Mouse (Mus musculus): ENCODE results near the gene Cacna2d1. TPM values are rescaled to one million over a fixed set of nuclear protein-coding genes. Genes with fewer than 3 reads are reported as not detected.

The Cacna2d1 gene
- polyA plus RNA-seq, 1 experiment from 2014 or later = 41.3 TPM

GRCm38 (mm10) chr5:16191165-16191564 is 256.7 kb downstream of the Cacna2d1 start:
- WGBS = 91% methylated on average over 3 of the region's 3 CpGs
- H3K36me3 ChIP-seq = no peaks in the 10 kb centered on the region
- no peak overlapping the region for H3K27ac ChIP-seq
- no peaks in the 10 kb centered on the region for H3K4me1 ChIP-seq
- H3K9me3 ChIP-seq (replicated peaks) = no peaks in the 10 kb centered on the region
- no peak overlapping the region for H3K9ac ChIP-seq
- H3K4me3 ChIP-seq = no peak overlapping the region
- H3K27me3 ChIP-seq = no peaks in the 10 kb centered on the region
- no peak for ATAC-seq (ENCODE audit: low FRiP score)
- no peak overlapping the region for H3K4me2 ChIP-seq (replicated peaks)

DNA sequence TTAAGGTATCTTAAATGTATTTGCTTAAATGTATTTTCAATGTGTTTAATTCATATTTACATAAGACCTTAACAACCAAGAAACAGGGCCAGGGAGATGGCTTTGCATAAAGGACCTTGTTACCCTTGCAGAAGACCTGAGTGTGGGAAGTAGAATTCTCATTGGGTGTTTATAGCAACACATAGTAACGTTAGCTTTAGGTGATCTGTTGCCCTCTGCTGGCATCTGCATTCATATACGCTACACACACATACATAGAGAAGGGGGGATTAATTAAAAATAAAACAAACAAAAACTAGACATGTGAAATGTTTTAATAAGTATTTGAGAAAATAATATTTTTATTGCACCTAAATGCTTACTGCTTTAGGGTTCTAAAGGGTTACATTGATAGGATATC is 265.3 kb downstream of the Cacna2d1 start:
- no peak overlapping the region for H3K9ac ChIP-seq
- no peaks in the 10 kb centered on the region for H3K27me3 ChIP-seq
- ATAC-seq (ENCODE audit: low FRiP score) = peak; percentile 63; the same call in 1 of the 2 replicates
- 49% methylated on average over 2 of the region's 2 CpGs for WGBS
- H3K4me2 ChIP-seq (replicated peaks) = no peak overlapping the region
- H3K4me1 ChIP-seq = no peaks in the 10 kb centered on the region
- no peaks in the 10 kb centered on the region for H3K36me3 ChIP-seq
- H3K9me3 ChIP-seq (replicated peaks) = no peaks in the 10 kb centered on the region
- H3K27ac ChIP-seq = no peak overlapping the region
- no peak overlapping the region for H3K4me3 ChIP-seq

DNA sequence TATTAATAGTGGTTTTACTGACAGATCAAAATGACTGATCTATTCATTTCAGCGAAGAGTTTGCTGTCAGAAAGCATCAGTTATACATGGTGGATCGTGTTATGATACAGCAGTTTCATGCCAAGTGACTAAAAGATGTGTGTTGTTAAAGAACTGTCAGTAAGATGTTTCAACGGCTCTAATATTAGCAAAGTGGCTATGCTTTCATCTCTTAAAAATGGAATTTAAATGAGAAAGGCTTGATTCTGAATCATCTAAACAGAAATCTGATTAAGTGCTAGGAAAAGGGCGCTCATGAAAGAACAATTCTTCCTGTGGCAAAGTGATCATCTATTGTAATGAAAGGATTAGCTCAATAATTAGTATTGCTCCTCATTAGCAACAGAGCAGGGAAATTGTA is 287.5 kb downstream of the Cacna2d1 start:
- no peaks in the 10 kb centered on the region for H3K9me3 ChIP-seq (replicated peaks)
- H3K36me3 ChIP-seq = no peaks in the 10 kb centered on the region
- 69% methylated on average over 4 of the region's 4 CpGs for WGBS
- no peak overlapping the region for H3K4me2 ChIP-seq (replicated peaks)
- H3K27ac ChIP-seq = no peak overlapping the region
- no peak overlapping the region for H3K4me3 ChIP-seq
- no peaks in the 10 kb centered on the region for H3K4me1 ChIP-seq
- H3K9ac ChIP-seq = no peak overlapping the region
- ATAC-seq (ENCODE audit: low FRiP score) = no peak
- no peaks in the 10 kb centered on the region for H3K27me3 ChIP-seq

- Histone ChIP-seq H3K4me3 (no peak overlapping the region), H3K27ac (no peak overlapping the region; the same call in 1 of the 2 replicates)
- WGBS = 45% methylated on average over 2 of the region's 2 CpGs
Observed at GRCm38 (mm10) chr5:16225359-16225758, 290.9 kb downstream of the Cacna2d1 start.

DNA sequence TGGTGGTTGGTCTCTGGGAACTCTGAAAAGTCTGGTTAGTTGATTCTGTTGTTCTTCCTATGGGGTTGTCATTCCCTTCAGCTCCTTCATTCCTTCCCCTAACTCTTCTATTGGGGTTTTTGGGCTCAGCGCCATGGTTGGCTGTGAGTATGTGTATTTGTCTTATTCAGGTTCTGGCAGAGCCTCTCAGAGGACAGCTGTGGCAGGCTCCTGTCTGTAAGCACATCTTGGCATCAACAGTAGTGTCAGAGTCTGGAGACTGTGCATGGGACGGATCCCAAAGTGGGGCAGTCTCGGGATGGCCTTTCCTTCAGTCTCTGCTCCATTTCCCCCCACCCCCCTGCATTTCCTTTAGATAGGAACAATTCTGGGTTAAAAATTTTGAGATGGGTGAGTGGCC is 294.9 kb downstream of the Cacna2d1 start:
- Histone ChIP-seq H3K4me2 (replicated peaks) (no peak overlapping the region), H3K4me1 (no peaks in the 10 kb centered on the region), H3K9me3 (replicated peaks) (no peaks in the 10 kb centered on the region), H3K27me3 (no peaks in the 10 kb centered on the region), H3K36me3 (no peaks in the 10 kb centered on the region), H3K27ac (no peak overlapping the region), H3K4me3 (no peak overlapping the region), H3K9ac (no peak overlapping the region)
- 88% methylated on average over 3 of the region's 3 CpGs for WGBS
- no peak for ATAC-seq (ENCODE audit: low FRiP score)

More at GRCm38 (mm10) chr5:16225359-16225758, 290.9 kb downstream of the Cacna2d1 start:
- Histone ChIP-seq H3K36me3 (no peaks in the 10 kb centered on the region), H3K9me3 (replicated peaks) (no peaks in the 10 kb centered on the region), H3K9ac (no peak overlapping the region), H3K4me1 (no peaks in the 10 kb centered on the region), H3K4me2 (replicated peaks) (no peak overlapping the region), H3K27me3 (no peaks in the 10 kb centered on the region)
- ATAC-seq (ENCODE audit: low FRiP score) = no peak

DNA sequence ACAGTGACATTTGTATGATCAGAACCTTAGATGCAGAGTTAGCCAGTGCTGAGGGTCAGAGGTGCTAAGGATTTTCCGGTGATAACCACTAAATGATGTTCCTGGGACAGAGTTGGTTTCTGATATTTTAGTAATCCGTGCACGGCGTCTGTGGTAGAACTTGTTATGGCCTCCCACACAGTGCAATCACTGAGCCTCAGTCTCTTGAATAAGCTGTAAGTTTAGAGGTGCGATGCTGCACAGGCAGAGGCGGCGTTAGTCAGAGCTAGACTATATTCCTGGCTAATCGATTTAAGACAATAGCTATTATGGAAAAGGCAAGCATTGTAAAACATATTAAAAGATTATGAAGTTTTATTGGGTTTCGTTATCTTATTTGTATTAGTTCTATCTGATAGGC is 297.0 kb downstream of the Cacna2d1 start:
- no peaks in the 10 kb centered on the region for H3K27me3 ChIP-seq
- H3K27ac ChIP-seq = no peak overlapping the region
- no peak overlapping the region for H3K4me3 ChIP-seq
- no peak overlapping the region for H3K9ac ChIP-seq
- no peak overlapping the region for H3K4me2 ChIP-seq (replicated peaks)
- no peaks in the 10 kb centered on the region for H3K36me3 ChIP-seq
- no peaks in the 10 kb centered on the region for H3K9me3 ChIP-seq (replicated peaks)
- WGBS = 92% methylated on average over 9 of the region's 9 CpGs
- ATAC-seq (ENCODE audit: low FRiP score) = no peak
- peaks cover 13% of the 10 kb centered on the region; the same call in 1 of the 2 replicates for H3K4me1 ChIP-seq

DNA sequence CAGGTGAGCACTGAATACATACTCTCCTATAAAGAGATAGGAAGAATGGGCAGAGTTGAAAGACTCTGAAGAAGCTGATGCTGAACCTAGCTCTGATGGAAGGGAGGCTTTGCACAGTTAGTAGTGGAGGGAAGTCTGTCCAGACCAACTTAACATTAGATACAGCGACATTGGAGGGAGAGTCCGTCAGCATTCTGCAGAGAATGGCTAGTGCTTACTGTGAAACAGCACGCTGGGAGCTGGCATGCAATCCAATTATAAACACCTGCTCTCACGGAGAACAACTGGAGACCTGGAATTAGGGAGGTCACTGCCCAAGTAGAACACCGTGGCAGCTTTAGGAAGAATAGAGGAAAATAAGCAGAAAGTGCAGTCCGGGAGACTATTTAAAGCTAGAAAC is 300.4 kb downstream of the Cacna2d1 start:
- H3K36me3 ChIP-seq = no peaks in the 10 kb centered on the region
- no peaks in the 10 kb centered on the region for H3K9me3 ChIP-seq (replicated peaks)
- WGBS = 48% methylated on average over 6 of the region's 6 CpGs
- ATAC-seq (ENCODE audit: low FRiP score) = no peak
- no peak overlapping the region for H3K4me3 ChIP-seq
- H3K4me1 ChIP-seq = peaks cover 22% of the 10 kb centered on the region
- peak overlapping the region; percentile 55 for H3K27ac ChIP-seq
- no peak overlapping the region for H3K9ac ChIP-seq
- no peaks in the 10 kb centered on the region for H3K27me3 ChIP-seq
- H3K4me2 ChIP-seq (replicated peaks) = no peak overlapping the region

DNA sequence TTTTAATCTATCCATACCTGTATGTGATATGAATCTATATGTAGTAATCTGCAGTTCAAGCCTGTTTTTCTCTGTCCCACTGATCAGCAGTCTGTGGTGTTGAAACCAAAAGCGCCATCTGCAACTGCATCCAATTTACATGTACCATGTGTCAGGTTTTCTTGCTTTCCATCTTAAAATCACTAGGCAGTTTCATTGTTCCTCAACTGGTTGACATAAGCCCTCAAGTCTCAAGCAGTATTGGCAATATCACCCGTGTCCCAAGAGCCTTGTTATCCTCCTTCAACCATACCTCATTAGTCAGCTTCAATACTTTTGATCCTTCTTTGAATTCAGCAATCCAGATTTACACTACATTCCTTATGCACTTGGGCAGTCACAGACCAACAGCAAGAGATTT is 301.4 kb downstream of the Cacna2d1 start:
- no peak for ATAC-seq (ENCODE audit: low FRiP score)
- H3K4me3 ChIP-seq = no peak overlapping the region
- peak overlapping the region; percentile 64 for H3K27ac ChIP-seq
- no peaks in the 10 kb centered on the region for H3K36me3 ChIP-seq
- WGBS = 77% methylated on average over 2 of the region's 2 CpGs
- no peak overlapping the region for H3K9ac ChIP-seq
- H3K27me3 ChIP-seq = no peaks in the 10 kb centered on the region
- H3K4me1 ChIP-seq = peaks cover 22% of the 10 kb centered on the region
- H3K4me2 ChIP-seq (replicated peaks) = no peak overlapping the region
- no peaks in the 10 kb centered on the region for H3K9me3 ChIP-seq (replicated peaks)

- ATAC-seq (ENCODE audit: low FRiP score) = no peak
- no peak overlapping the region for H3K4me2 ChIP-seq (replicated peaks)
- H3K27me3 ChIP-seq = no peaks in the 10 kb centered on the region
- peaks cover 22% of the 10 kb centered on the region for H3K4me1 ChIP-seq
- H3K9me3 ChIP-seq (replicated peaks) = no peaks in the 10 kb centered on the region
- 67% methylated on average over 4 of the region's 4 CpGs for WGBS
- H3K36me3 ChIP-seq = no peaks in the 10 kb centered on the region
- H3K9ac ChIP-seq = no peak overlapping the region
- no peak overlapping the region for H3K4me3 ChIP-seq
- H3K27ac ChIP-seq = peak overlapping the region; percentile 62; the same call in 1 of the 2 replicates
Observed at GRCm38 (mm10) chr5:16236608-16237007, 302.1 kb downstream of the Cacna2d1 start.

- H3K27ac ChIP-seq = peak overlapping the region; percentile 67
- peaks cover 22% of the 10 kb centered on the region for H3K4me1 ChIP-seq
- no peak overlapping the region for H3K4me2 ChIP-seq (replicated peaks)
- ATAC-seq (ENCODE audit: low FRiP score) = peak; percentile 90
- no peaks in the 10 kb centered on the region for H3K36me3 ChIP-seq
- no peak overlapping the region for H3K9ac ChIP-seq
- no peaks in the 10 kb centered on the region for H3K9me3 ChIP-seq (replicated peaks)
- no peak overlapping the region for H3K4me3 ChIP-seq
- no peaks in the 10 kb centered on the region for H3K27me3 ChIP-seq
- WGBS = 40% methylated on average over 5 of the region's 5 CpGs
Observed at GRCm38 (mm10) chr5:16237972-16238371, 303.5 kb downstream of the Cacna2d1 start.

DNA sequence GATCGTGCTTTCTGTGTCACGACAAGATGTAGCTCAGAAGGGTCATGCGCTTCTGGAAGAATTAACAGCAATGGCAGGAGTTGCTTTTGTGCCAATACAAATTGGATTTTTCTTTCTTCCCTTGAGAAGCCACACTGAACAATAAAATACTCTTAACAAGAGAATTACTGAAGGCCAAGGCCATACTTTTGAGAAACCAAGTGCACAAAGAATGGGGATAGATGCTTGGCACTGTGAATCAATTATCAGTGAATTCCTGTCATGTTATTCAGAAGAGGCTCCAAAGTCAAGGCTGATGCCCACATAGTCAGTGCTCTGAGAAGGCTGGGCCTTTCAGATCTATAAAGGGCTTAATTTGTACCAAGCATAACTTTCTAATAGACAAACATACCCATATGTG is 305.8 kb downstream of the Cacna2d1 start:
- H3K4me3 ChIP-seq = no peak overlapping the region
- ATAC-seq (ENCODE audit: low FRiP score) = no peak

GRCm38 (mm10) chr5:16243599-16243998 is 309.1 kb downstream of the Cacna2d1 start:
- Histone ChIP-seq H3K36me3 (no peaks in the 10 kb centered on the region), H3K27me3 (no peaks in the 10 kb centered on the region), H3K9me3 (replicated peaks) (no peaks in the 10 kb centered on the region), H3K4me3 (no peak overlapping the region), H3K27ac (no peak overlapping the region), H3K9ac (no peak overlapping the region), H3K4me1 (no peaks in the 10 kb centered on the region), H3K4me2 (replicated peaks) (no peak overlapping the region)
- 66% methylated on average over 2 of the region's 2 CpGs for WGBS
- no peak for ATAC-seq (ENCODE audit: low FRiP score)

More for the DNA sequence above, 305.8 kb downstream of the Cacna2d1 start:
- H3K4me1 ChIP-seq = peaks cover 15% of the 10 kb centered on the region
- H3K9me3 ChIP-seq (replicated peaks) = no peaks in the 10 kb centered on the region
- H3K27me3 ChIP-seq = no peaks in the 10 kb centered on the region
- H3K4me2 ChIP-seq (replicated peaks) = no peak overlapping the region
- no peak overlapping the region for H3K27ac ChIP-seq
- WGBS = 70% methylated on average over 3 of the region's 3 CpGs
- no peaks in the 10 kb centered on the region for H3K36me3 ChIP-seq
- no peak overlapping the region for H3K9ac ChIP-seq

- no peak overlapping the region for H3K4me3 ChIP-seq
- no peaks in the 10 kb centered on the region for H3K4me1 ChIP-seq
- no peak overlapping the region for H3K9ac ChIP-seq
- H3K36me3 ChIP-seq = no peaks in the 10 kb centered on the region
- no peaks in the 10 kb centered on the region for H3K9me3 ChIP-seq (replicated peaks)
- ATAC-seq (ENCODE audit: low FRiP score) = no peak
- H3K27me3 ChIP-seq = no peaks in the 10 kb centered on the region
- H3K27ac ChIP-seq = no peak overlapping the region
- 73% methylated on average over 6 of the region's 6 CpGs for WGBS
- no peak overlapping the region for H3K4me2 ChIP-seq (replicated peaks)
Observed at GRCm38 (mm10) chr5:16252738-16253513, 318.4 kb downstream of the Cacna2d1 start.

All from hindbrain, embryonic 12.5 days (tissue).